Mouse (Mus musculus) liver, embryonic 14.5 days (tissue): ENCODE data around the gene A930033H14Rik. TPM values are rescaled to one million over a fixed set of nuclear protein-coding genes. Genes with fewer than 3 reads are reported as not detected.

Experiments
- ATAC-seq: fragments of 200-750 bp; cut with Nextera tagmentation; 2 replicates; pipeline ENCODE4 v1.8.0; 2017; ENCODE audit warnings: moderate number of reproducible peaks, mild to moderate bottlenecking, moderate library complexity; ENCODE audit not compliant: insufficient read depth
- DNase-seq, 3 experiments: peaks; one replicate each; pipeline ENCODE4 v3.0.0-alpha.2; 2012 to 2013; ENCODE audit warnings: low read depth in 3 of 3, low spot score in 3 of 3
- H3K27ac ChIP-seq: fragments of 300-500 bp; sonication (generic); 2 replicates; pipeline ENCODE4 v1.5.1; 2014; ENCODE audit warnings: moderate library complexity, mild to moderate bottlenecking, control low read depth, inconsistent platforms
- H3K27me3 ChIP-seq: fragments of 300-500 bp; sonication (generic); 2 replicates; pipeline ENCODE4 v1.6.1; 2014; ENCODE audit warnings: mild to moderate bottlenecking, low read length, moderate library complexity; ENCODE audit not compliant: control insufficient read depth, insufficient read depth
- H3K36me3 ChIP-seq: fragments of 300-500 bp; sonication (generic); replicated peaks from 2 replicates; pipeline ENCODE4 v1.6.1; 2014; ENCODE audit warnings: low read depth; ENCODE audit not compliant: control insufficient read depth, insufficient read depth
- H3K4me1 ChIP-seq, 2 experiments: fragments of 200-500 bp in 1 of 2; fragments of 300-500 bp in 1 of 2; sonication (generic) in 1 of 2; replicated peaks; 2 replicates each; pipeline ENCODE4 v1.6.1; 2012 to 2014; ENCODE audit warnings: antibody characterized with exemption in 1 of 2, inconsistent platforms in 1 of 2, low read length in 1 of 2; ENCODE audit not compliant: control insufficient read depth in 2 of 2, insufficient read depth in 2 of 2
- H3K4me2 ChIP-seq: fragments of 300-500 bp; sonication (generic); 2 replicates; pipeline ENCODE4 v1.6.1; 2014; ENCODE audit warnings: low read depth, mild to moderate bottlenecking, control low read depth, moderate library complexity
- H3K4me3 ChIP-seq, 2 experiments: fragments of 200-500 bp in 1 of 2; fragments of 300-500 bp in 1 of 2; sonication (generic) in 1 of 2; 2 replicates each; pipeline ENCODE4 v1.5.1; 2012 to 2014; ENCODE audit warnings: low read depth in 2 of 2, low read length in 2 of 2, mild to moderate bottlenecking in 2 of 2, control low read depth in 1 of 2, inconsistent platforms in 1 of 2, moderate library complexity in 1 of 2; ENCODE audit not compliant: insufficient read depth in 1 of 2
- H3K9ac ChIP-seq: fragments of 300-500 bp; sonication (generic); replicated peaks from 2 replicates; pipeline ENCODE4 v1.6.1; 2014; ENCODE audit warnings: mild to moderate bottlenecking, control low read depth, moderate library complexity
- H3K9me3 ChIP-seq: fragments of 300-500 bp; sonication (generic); 2 replicates; pipeline ENCODE4 v1.6.1; 2016; ENCODE audit warnings: low read length, mixed read lengths; ENCODE audit not compliant: control insufficient read depth
- CTCF ChIP-seq: IDR thresholded peaks from 2 replicates; pipeline ENCODE4 v1.5.1; 2016; ENCODE audit warnings: antibody characterized with exemption, low read depth, control low read depth
- EP300 ChIP-seq: IDR thresholded peaks from 2 replicates; pipeline ENCODE4 v1.6.1; 2016; ENCODE audit warnings: antibody characterized with exemption, low read depth
- WGBS: fragments of 180-500 bp; shearing (Covaris S2); extraction: QIAGEN DNeasy Blood & Tissue Kit; methylation state at CpG from one replicate; pipeline ENCODE4 v1.1.7; 2014; ENCODE audit not compliant: insufficient replicate concordance; 5-methylcytosine and 5-hydroxymethylcytosine counted together
- polyA plus RNA-seq, 2 experiments: library from polyadenylated mRNA; depleted of rRNA in 1 of 2; stranded (reverse) in 1 of 2; unstranded in 1 of 2; fragments of >200 nt; fragmentation: Nextera tagmentation in 1 of 2; extraction: Ambion mirVana in 1 of 2; gene quantifications; 2 replicates each; pipeline versions ENCODE4 v1.2.1 to v1.2.3; 2012 to 2014

A930033H14Rik gene
- polyA plus RNA-seq, 2 experiments, result 0.18 to 0.51 TPM

GRCm38 (mm10) chr10:69210006-69210405 lies 2.9 kb downstream of the A930033H14Rik start:
- no peak for DNase-seq

GRCm38 (mm10) chr10:69208705-69209104 lies 4.2 kb downstream of the A930033H14Rik start:
- H3K9ac ChIP-seq, result no peak overlapping the region
- H3K4me2 ChIP-seq, result no peak overlapping the region
- peaks cover 21% of the 10 kb centered on the region for H3K27me3 ChIP-seq
- peak; percentile 17; the same call in 1 of the 2 replicates for TF ChIP-seq CTCF
- TF ChIP-seq EP300, result no peak
- no peak overlapping the region for H3K27ac ChIP-seq
- H3K4me3 ChIP-seq, result no peak overlapping the region
- peaks cover 0 to 6% of the 10 kb centered on the region in 2 experiments; a peak in 2 of 4 replicates for H3K4me1 ChIP-seq
- no peaks in the 10 kb centered on the region for H3K9me3 ChIP-seq
- no peaks in the 10 kb centered on the region for H3K36me3 ChIP-seq
- no peak for ATAC-seq
- 70% methylated on average over 3 of the region's 3 CpGs for WGBS
- DNase-seq, result no peak

More at GRCm38 (mm10) chr10:69210006-69210405, 2.9 kb downstream of the A930033H14Rik start:
- H3K9me3 ChIP-seq, result no peaks in the 10 kb centered on the region
- no peak overlapping the region for H3K4me2 ChIP-seq
- peaks cover 21% of the 10 kb centered on the region for H3K27me3 ChIP-seq
- WGBS, result 80% methylated on average over 10 of the region's 10 CpGs
- H3K4me1 ChIP-seq, result peaks cover 0 to 14% of the 10 kb centered on the region in 2 experiments; a peak in 2 of 4 replicates
- no peak for ATAC-seq
- no peak overlapping the region for H3K9ac ChIP-seq
- no peak overlapping the region for H3K4me3 ChIP-seq
- no peaks in the 10 kb centered on the region for H3K36me3 ChIP-seq
- no peak for TF ChIP-seq CTCF
- no peak for TF ChIP-seq EP300
- H3K27ac ChIP-seq, result no peak overlapping the region

GRCm38 (mm10) chr10:69207981-69208630 lies 4.8 kb downstream of the A930033H14Rik start:
- peaks cover 0 to 6% of the 10 kb centered on the region in 2 experiments; a peak in 2 of 4 replicates for H3K4me1 ChIP-seq
- no peak overlapping the region for H3K4me2 ChIP-seq
- no peak overlapping the region for H3K4me3 ChIP-seq
- WGBS, result 76% methylated on average over 15 of the region's 15 CpGs
- no peak overlapping the region for H3K27ac ChIP-seq
- H3K9me3 ChIP-seq, result no peaks in the 10 kb centered on the region
- DNase-seq (no peak), ATAC-seq (no peak)
- no peaks in the 10 kb centered on the region for H3K36me3 ChIP-seq
- peaks cover 17% of the 10 kb centered on the region for H3K27me3 ChIP-seq
- H3K9ac ChIP-seq, result no peak overlapping the region
- TF ChIP-seq EP300 (no peak), CTCF (no peak)

- TF ChIP-seq EP300 (no peak), CTCF (no peak)
- H3K27ac ChIP-seq, result no peak overlapping the region
- peaks cover 0 to 6% of the 10 kb centered on the region in 2 experiments; a peak in 2 of 4 replicates for H3K4me1 ChIP-seq
- H3K36me3 ChIP-seq, result no peaks in the 10 kb centered on the region
- no peak overlapping the region for H3K9ac ChIP-seq
- DNase-seq (no peak), ATAC-seq (no peak)
- 64% methylated on average over 7 of the region's 7 CpGs for WGBS
- no peaks in the 10 kb centered on the region for H3K9me3 ChIP-seq
- H3K4me3 ChIP-seq, result no peak overlapping the region
- no peak overlapping the region for H3K4me2 ChIP-seq
- H3K27me3 ChIP-seq, result peaks cover 10% of the 10 kb centered on the region
Observed at GRCm38 (mm10) chr10:69207481-69207880, 5.4 kb downstream of the A930033H14Rik start.

- Histone ChIP-seq H3K36me3 (no peaks in the 10 kb centered on the region), H3K4me1 (no peaks in the 10 kb centered on the region; a peak in 1 of 4 replicates), H3K4me3 (no peak overlapping the region), H3K27me3 (no peaks in the 10 kb centered on the region), H3K9ac (no peak overlapping the region), H3K4me2 (no peak overlapping the region), H3K27ac (no peak overlapping the region), H3K9me3 (no peaks in the 10 kb centered on the region)
- TF ChIP-seq EP300 (no peak), CTCF (no peak)
- ATAC-seq (no peak), DNase-seq (no peak)
- WGBS, result 78% methylated on average over 6 of the region's 6 CpGs
Observed at GRCm38 (mm10) chr10:69206081-69206480, 6.8 kb downstream of the A930033H14Rik start.
